Mouse (Mus musculus) forebrain, embryonic 16.5 days (tissue): ENCODE results near the gene E130114P18Rik. TPM values are rescaled to one million over a fixed set of nuclear protein-coding genes. Genes with fewer than 3 reads are reported as not detected.
A peak's percentile ranks its signal among the peaks of the same experiment; 100 is the strongest.

Experiments used
- ATAC-seq: fragments of 200-750 bp; cut with Nextera tagmentation; 2 replicates; pipeline ENCODE4 v1.8.0; 2017; ENCODE audit warnings: mild to moderate bottlenecking, moderate library complexity
- H3K27ac ChIP-seq: fragments of 300-500 bp; sonication (generic); 2 replicates; pipeline ENCODE4 v1.5.1; 2014; ENCODE audit warnings: low read length, control low read depth
- H3K27me3 ChIP-seq: fragments of 300-500 bp; sonication (generic); replicated peaks from 2 replicates; pipeline ENCODE4 v1.6.1; 2014; ENCODE audit warnings: low read length; ENCODE audit not compliant: control insufficient read depth, insufficient read depth
- H3K36me3 ChIP-seq: fragments of 300-500 bp; sonication (generic); 2 replicates; pipeline ENCODE4 v1.6.1; 2014; ENCODE audit not compliant: control insufficient read depth, insufficient read depth
- H3K4me1 ChIP-seq: fragments of 300-500 bp; sonication (generic); replicated peaks from 2 replicates; pipeline ENCODE4 v1.6.1; 2014; ENCODE audit warnings: low read length; ENCODE audit not compliant: control insufficient read depth, insufficient read depth
- H3K4me2 ChIP-seq: fragments of 300-500 bp; sonication (generic); 2 replicates; pipeline ENCODE4 v1.6.1; 2014; ENCODE audit warnings: mild to moderate bottlenecking, low read length, control low read depth
- H3K4me3 ChIP-seq: fragments of 300-500 bp; sonication (generic); replicated peaks from 2 replicates; pipeline ENCODE4 v1.5.1; 2014; ENCODE audit warnings: mild to moderate bottlenecking, low read length, control low read depth
- H3K9ac ChIP-seq: fragments of 300-500 bp; sonication (generic); replicated peaks from 2 replicates; pipeline ENCODE4 v1.6.1; 2014; ENCODE audit warnings: low read depth, low read length, control low read depth
- H3K9me3 ChIP-seq: fragments of 300-500 bp; sonication (generic); 2 replicates; pipeline ENCODE4 v1.6.1; 2016; ENCODE audit warnings: low read length; ENCODE audit not compliant: control insufficient read depth
- WGBS: fragments of 180-500 bp; shearing (Covaris S2); extraction: QIAGEN DNeasy Blood & Tissue Kit; methylation state at CpG from one replicate; pipeline ENCODE4 v1.1.7; 2014; 5-methylcytosine and 5-hydroxymethylcytosine counted together
- polyA plus RNA-seq: library from polyadenylated mRNA; unstranded; fragments of >200 nt; fragmentation: Nextera tagmentation; extraction: Ambion mirVana; gene quantifications from 2 replicates; pipeline ENCODE4 v1.2.1, GENCODE M21; 2015

Gene E130114P18Rik
- polyA plus RNA-seq, 1 experiment from 2014 or later = 31.0 TPM

DNA sequence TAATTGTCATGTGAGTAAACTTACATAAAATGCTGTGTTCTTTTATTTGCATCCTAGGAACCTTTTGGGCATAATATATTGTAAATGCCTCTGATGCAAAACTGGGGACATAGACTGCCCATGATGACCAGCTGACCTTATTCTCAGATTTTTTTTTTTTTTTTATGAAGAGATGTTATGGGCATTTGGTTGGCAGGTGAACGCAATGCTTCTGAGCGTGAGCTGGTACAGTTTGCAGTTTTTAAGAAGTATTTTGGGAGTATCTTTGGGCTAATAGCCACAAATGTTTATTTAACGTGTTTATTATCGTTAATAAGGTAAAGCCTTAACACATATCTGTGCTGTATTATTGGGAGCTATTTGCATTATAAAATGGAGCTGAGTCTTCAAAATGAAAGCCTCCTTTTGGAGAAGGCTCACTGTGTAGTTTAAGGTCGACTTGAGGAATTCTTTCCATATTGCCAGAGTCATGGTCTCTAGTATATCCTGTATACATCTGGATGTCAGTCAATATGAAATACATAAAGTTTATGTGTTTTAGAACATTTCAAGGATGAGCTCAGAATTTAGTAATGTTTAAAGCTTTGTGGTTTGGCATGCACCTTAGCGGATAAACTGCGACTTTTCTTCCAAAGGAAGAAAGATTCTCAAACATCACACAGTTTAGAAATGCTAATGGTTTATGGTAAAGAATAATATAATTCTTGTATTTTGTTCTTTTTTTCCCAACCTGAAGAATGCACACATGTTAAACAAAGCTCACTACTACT is 3.0 kb upstream of the E130114P18Rik start:
- ATAC-seq = no peak
- Histone ChIP-seq H3K4me2 (peak overlapping the region; percentile 54), H3K4me1 (peaks cover 34% of the 10 kb centered on the region), H3K9ac (peak overlapping the region; percentile 51), H3K27me3 (no peaks in the 10 kb centered on the region), H3K9me3 (no peaks in the 10 kb centered on the region), H3K27ac (peak overlapping the region; percentile 60), H3K36me3 (peaks cover 6% of the 10 kb centered on the region), H3K4me3 (peak overlapping the region; percentile 31)
- WGBS = 43% methylated on average over 7 of the region's 7 CpGs

DNA sequence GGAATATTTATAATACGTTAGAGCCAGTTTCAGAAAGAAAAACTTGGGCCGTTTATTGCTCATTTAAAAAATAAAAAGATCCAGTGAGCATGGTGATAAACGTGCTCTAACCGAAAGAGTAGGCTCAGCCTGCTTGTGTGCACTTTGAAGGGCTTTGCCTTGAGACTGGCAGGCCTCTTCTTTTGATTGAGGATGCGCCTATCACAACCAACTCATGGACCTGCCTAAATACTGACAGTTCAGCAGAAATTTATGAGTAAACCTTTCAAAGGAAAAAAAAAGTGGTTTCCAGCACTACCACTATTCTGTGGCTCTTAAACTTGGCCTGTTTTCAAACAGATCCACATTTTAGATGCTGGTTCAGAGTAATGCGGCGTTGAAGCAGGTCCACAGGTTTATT is 2.1 kb upstream of the E130114P18Rik start:
- Histone ChIP-seq H3K4me2 (peak overlapping the region; percentile 90), H3K9ac (peak overlapping the region; percentile 97), H3K27me3 (no peaks in the 10 kb centered on the region), H3K4me1 (peaks cover 32% of the 10 kb centered on the region), H3K9me3 (no peaks in the 10 kb centered on the region), H3K4me3 (peak overlapping the region; percentile 84), H3K27ac (peak overlapping the region; percentile 92), H3K36me3 (peaks cover 6% of the 10 kb centered on the region)
- 13% methylated on average over 7 of the region's 7 CpGs for WGBS
- no peak for ATAC-seq

GRCm38 (mm10) chr4:97779003-97779930 is 1.4 kb upstream of the E130114P18Rik start:
- Histone ChIP-seq H3K9me3 (no peaks in the 10 kb centered on the region), H3K9ac (peak overlapping the region; percentile 97), H3K27me3 (no peaks in the 10 kb centered on the region), H3K4me2 (peak overlapping the region; percentile 90), H3K36me3 (peaks cover 6% of the 10 kb centered on the region), H3K4me3 (peak overlapping the region; percentile 84), H3K4me1 (peaks cover 35% of the 10 kb centered on the region), H3K27ac (peak overlapping the region; percentile 92)
- no peak for ATAC-seq
- WGBS = 4% methylated on average over 18 of the region's 18 CpGs

DNA sequence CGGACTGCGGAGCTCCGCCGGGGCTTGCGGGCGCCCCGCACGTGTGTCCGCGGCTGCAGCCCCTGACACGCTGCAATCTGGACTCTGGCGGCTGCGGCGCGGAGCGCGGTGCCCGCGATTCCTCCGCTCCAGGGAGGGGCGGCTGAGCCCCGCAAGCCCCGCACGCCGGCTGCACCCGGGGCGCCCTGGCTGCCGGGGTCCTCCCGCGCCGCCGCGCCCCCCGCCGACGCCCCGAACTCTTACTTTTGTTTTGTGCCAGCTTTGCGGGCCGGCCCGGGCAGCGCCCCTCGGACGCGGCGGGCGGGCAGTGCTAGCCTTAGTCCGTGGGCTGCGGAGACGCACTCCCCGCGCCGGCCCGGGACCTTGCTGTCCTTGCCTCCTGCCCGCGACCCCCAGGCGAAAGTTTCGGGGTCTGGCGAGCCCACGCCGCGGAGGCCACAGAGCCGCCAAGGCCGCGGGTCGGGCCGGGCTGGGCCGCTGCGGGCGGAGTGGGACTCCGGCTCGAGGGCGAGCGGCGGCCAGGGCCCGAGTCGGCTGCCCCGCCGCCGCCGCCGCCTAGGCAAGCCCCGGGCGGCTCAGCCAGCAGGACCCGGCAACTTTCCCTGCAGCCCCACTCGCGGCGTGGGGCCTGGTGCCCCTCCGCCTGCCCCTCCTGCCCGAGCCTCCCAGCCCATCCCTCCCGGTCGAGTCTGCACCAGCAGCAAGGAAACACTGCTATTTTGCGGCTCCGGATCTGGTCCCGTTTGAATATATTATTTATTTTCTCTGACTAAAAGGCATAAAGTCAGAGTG is 529 bp upstream of the E130114P18Rik start:
- 0% methylated on average over 85 of the region's 94 CpGs for WGBS
- peaks cover 3% of the 10 kb centered on the region for H3K36me3 ChIP-seq
- H3K9me3 ChIP-seq = no peaks in the 10 kb centered on the region
- H3K9ac ChIP-seq = peak overlapping the region; percentile 97
- peak overlapping the region; percentile 90 for H3K4me2 ChIP-seq
- peaks cover 33% of the 10 kb centered on the region for H3K4me1 ChIP-seq
- H3K27me3 ChIP-seq = no peaks in the 10 kb centered on the region
- H3K4me3 ChIP-seq = peak overlapping the region; percentile 84
- peak; percentile 6; the same call in 1 of the 2 replicates for ATAC-seq
- peak overlapping the region; percentile 92 for H3K27ac ChIP-seq

DNA sequence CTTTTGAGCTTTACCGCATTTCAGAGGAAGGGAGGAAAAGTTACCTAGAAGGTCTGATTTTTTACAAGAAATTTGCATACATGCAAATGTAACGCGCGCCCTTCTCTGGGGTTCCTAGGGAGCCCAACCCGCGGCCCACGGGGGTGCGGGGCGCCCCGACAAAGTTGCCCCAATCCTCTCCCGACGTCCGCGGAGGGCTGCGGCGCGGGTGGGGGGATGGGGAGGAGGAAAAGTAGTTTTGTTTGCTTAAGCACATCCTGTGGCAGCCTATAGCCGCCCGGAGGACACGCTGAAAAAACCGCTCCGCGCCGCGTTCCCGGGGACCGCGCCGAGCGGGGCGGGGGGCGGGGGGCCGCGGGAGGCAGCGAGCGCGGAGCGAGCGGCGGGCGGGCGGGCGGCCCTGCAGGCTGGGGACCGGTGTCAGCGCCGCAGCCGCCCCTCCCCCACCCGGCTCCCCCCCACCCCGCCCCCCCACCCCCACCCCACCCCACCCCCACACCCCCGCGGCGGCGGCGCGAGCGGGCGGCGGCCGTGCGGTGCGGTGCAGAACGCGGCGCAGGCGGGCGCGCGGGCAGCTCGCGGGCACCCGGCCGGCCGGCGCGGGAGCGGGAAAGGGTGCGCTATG is 685 bp downstream of the E130114P18Rik start:
- Histone ChIP-seq H3K9ac (peak overlapping the region; percentile 97), H3K27ac (peak overlapping the region; percentile 92), H3K27me3 (no peaks in the 10 kb centered on the region), H3K4me2 (peak overlapping the region; percentile 90), H3K9me3 (no peaks in the 10 kb centered on the region), H3K4me3 (peak overlapping the region; percentile 84), H3K4me1 (peaks cover 34% of the 10 kb centered on the region), H3K36me3 (no peaks in the 10 kb centered on the region)
- ATAC-seq = peak; percentile 43
- WGBS = under 1% methylated on average over 46 of the region's 77 CpGs

DNA sequence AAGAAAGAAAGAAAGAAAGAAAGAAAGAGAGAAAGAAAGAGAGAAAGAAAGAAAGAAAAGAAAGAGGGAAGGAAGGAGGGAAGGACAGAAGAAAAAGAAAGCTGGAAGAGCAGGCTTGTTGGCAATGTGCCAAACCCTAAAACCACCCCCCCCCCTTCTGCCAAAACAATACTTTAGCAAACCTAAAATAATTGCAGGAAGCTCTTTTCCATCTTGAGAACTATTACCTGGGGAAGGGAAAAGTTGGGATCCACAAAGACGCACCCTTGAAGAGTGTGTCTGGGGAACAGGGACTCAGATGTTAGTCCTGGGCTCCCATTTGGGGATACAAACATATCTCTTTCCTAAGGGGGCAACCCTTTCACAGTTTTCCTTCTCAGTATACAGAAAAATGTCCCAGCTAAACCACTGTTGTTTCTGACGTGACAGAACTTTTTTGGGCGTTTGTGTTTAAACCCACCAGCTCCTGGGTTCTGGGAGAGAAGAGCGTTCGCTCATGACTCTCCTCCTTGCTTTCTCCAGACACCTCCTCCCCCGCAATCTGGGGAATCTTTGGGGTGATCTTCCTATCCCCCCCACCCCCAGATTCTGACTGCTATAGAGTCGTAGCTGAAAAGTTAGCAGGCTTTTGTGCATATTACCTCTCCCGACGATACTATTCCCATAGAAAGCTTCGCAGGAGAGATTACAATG is 1.3 kb downstream of the E130114P18Rik start:
- Histone ChIP-seq H3K4me2 (peak overlapping the region; percentile 90), H3K36me3 (no peaks in the 10 kb centered on the region), H3K27ac (peak overlapping the region; percentile 92), H3K4me3 (peak overlapping the region; percentile 84), H3K4me1 (peaks cover 37% of the 10 kb centered on the region), H3K9ac (peak overlapping the region; percentile 97), H3K27me3 (no peaks in the 10 kb centered on the region), H3K9me3 (no peaks in the 10 kb centered on the region)
- WGBS = under 1% methylated on average over 10 of the region's 10 CpGs
- no peak for ATAC-seq

GRCm38 (mm10) chr4:97775494-97776265 is 2.2 kb downstream of the E130114P18Rik start:
- Histone ChIP-seq H3K4me3 (peak overlapping the region; percentile 24), H3K9ac (peak overlapping the region; percentile 44), H3K4me2 (peak overlapping the region; percentile 90), H3K27ac (peak overlapping the region; percentile 66), H3K27me3 (no peaks in the 10 kb centered on the region), H3K4me1 (peaks cover 39% of the 10 kb centered on the region), H3K36me3 (no peaks in the 10 kb centered on the region), H3K9me3 (no peaks in the 10 kb centered on the region)
- WGBS = 3% methylated on average over 20 of the region's 20 CpGs
- no peak for ATAC-seq

- WGBS = under 1% methylated on average over 13 of the region's 13 CpGs
Measured at GRCm38 (mm10) chr4:97775059-97775458, 2.8 kb downstream of the E130114P18Rik start.

More at GRCm38 (mm10) chr4:97775059-97775458, 2.8 kb downstream of the E130114P18Rik start:
- Histone ChIP-seq H3K9ac (peak overlapping the region; percentile 32), H3K27ac (peak overlapping the region; percentile 62), H3K4me1 (peaks cover 39% of the 10 kb centered on the region), H3K9me3 (no peaks in the 10 kb centered on the region), H3K4me3 (peak overlapping the region; percentile 24; the same call in 1 of the 2 replicates), H3K36me3 (no peaks in the 10 kb centered on the region), H3K27me3 (no peaks in the 10 kb centered on the region), H3K4me2 (peak overlapping the region; percentile 90)
- ATAC-seq = no peak
